Mouse (Mus musculus): Measurements from ENCODE around the gene Galnt2. TPM values are rescaled to one million over a fixed set of nuclear protein-coding genes. Genes with fewer than 3 reads are reported as not detected.

The Galnt2 gene
- polyA plus RNA-seq, 1 experiment from 2014 or later, result 57.6 TPM

GRCm38 (mm10) chr8:124275377-124276071, 44.3 kb downstream of the Galnt2 start:
- WGBS, result 95% methylated on average over 10 of the region's 10 CpGs
- ATAC-seq (ENCODE audit: insufficient number of reproducible peaks, insufficient read depth, low FRiP score, low read depth), result no peak
- H3K4me1 ChIP-seq (ENCODE audit: control insufficient read depth, insufficient read depth, low read length), result peaks cover 19% of the 10 kb centered on the region; the same call in 1 of the 2 replicates

GRCm38 (mm10) chr8:124277951-124278910, 47.0 kb downstream of the Galnt2 start:
- H3K4me3 ChIP-seq (ENCODE audit: low read depth, low read length), result no peak overlapping the region
- 73% methylated on average over 24 of the region's 24 CpGs for WGBS
- H3K9ac ChIP-seq (replicated peaks; ENCODE audit: low read depth, low read length), result no peak overlapping the region
- H3K27me3 ChIP-seq (ENCODE audit: control insufficient read depth, insufficient read depth, low read length), result no peaks in the 10 kb centered on the region
- peaks cover 20% of the 10 kb centered on the region for H3K4me1 ChIP-seq (ENCODE audit: control insufficient read depth, insufficient read depth, low read length)
- H3K27ac ChIP-seq (ENCODE audit: low read length), result peak overlapping the region; percentile 27; the same call in 1 of the 2 replicates
- no peak for ATAC-seq (ENCODE audit: insufficient number of reproducible peaks, insufficient read depth, low FRiP score, low read depth)
- H3K36me3 ChIP-seq (ENCODE audit: control insufficient read depth, insufficient read depth, low read length), result no peaks in the 10 kb centered on the region
- no peak overlapping the region for H3K4me2 ChIP-seq (replicated peaks; ENCODE audit: low read depth, low read length)
- H3K9me3 ChIP-seq (ENCODE audit: control insufficient read depth, low read depth, low read length), result no peaks in the 10 kb centered on the region

More at GRCm38 (mm10) chr8:124275377-124276071, 44.3 kb downstream of the Galnt2 start:
- Histone ChIP-seq H3K4me3 (ENCODE audit: low read depth, low read length) (no peak overlapping the region), H3K27me3 (ENCODE audit: control insufficient read depth, insufficient read depth, low read length) (no peaks in the 10 kb centered on the region), H3K9ac (replicated peaks; ENCODE audit: low read depth, low read length) (no peak overlapping the region), H3K4me2 (replicated peaks; ENCODE audit: low read depth, low read length) (no peak overlapping the region), H3K9me3 (ENCODE audit: control insufficient read depth, low read depth, low read length) (no peaks in the 10 kb centered on the region), H3K27ac (ENCODE audit: low read length) (no peak overlapping the region), H3K36me3 (ENCODE audit: control insufficient read depth, insufficient read depth, low read length) (no peaks in the 10 kb centered on the region)

GRCm38 (mm10) chr8:124278956-124279689, 47.9 kb downstream of the Galnt2 start:
- Histone ChIP-seq H3K27ac (ENCODE audit: low read length) (no peak overlapping the region; the same call in 1 of the 2 replicates), H3K4me3 (ENCODE audit: low read depth, low read length) (no peak overlapping the region), H3K4me1 (ENCODE audit: control insufficient read depth, insufficient read depth, low read length) (peaks cover 29% of the 10 kb centered on the region), H3K27me3 (ENCODE audit: control insufficient read depth, insufficient read depth, low read length) (no peaks in the 10 kb centered on the region), H3K36me3 (ENCODE audit: control insufficient read depth, insufficient read depth, low read length) (0 out of 2 replicates have a peak, but pooled peaks cover 3% of the 10 kb centered on the region), H3K9ac (replicated peaks; ENCODE audit: low read depth, low read length) (no peak overlapping the region), H3K4me2 (replicated peaks; ENCODE audit: low read depth, low read length) (no peak overlapping the region), H3K9me3 (ENCODE audit: control insufficient read depth, low read depth, low read length) (no peaks in the 10 kb centered on the region)
- ATAC-seq (ENCODE audit: insufficient number of reproducible peaks, insufficient read depth, low FRiP score, low read depth), result no peak
- WGBS, result 66% methylated on average over 7 of the region's 7 CpGs

GRCm38 (mm10) chr8:124279690-124279985, 48.4 kb downstream of the Galnt2 start:
- Histone ChIP-seq H3K4me1 (ENCODE audit: control insufficient read depth, insufficient read depth, low read length) (peaks cover 33% of the 10 kb centered on the region), H3K4me3 (ENCODE audit: low read depth, low read length) (no peak overlapping the region), H3K27me3 (ENCODE audit: control insufficient read depth, insufficient read depth, low read length) (no peaks in the 10 kb centered on the region), H3K27ac (ENCODE audit: low read length) (no peak overlapping the region), H3K36me3 (ENCODE audit: control insufficient read depth, insufficient read depth, low read length) (0 out of 2 replicates have a peak, but pooled peaks cover 3% of the 10 kb centered on the region), H3K9ac (replicated peaks; ENCODE audit: low read depth, low read length) (no peak overlapping the region), H3K4me2 (replicated peaks; ENCODE audit: low read depth, low read length) (no peak overlapping the region), H3K9me3 (ENCODE audit: control insufficient read depth, low read depth, low read length) (no peaks in the 10 kb centered on the region)
- WGBS, result 97% methylated on average over 5 of the region's 5 CpGs
- no peak for ATAC-seq (ENCODE audit: insufficient number of reproducible peaks, insufficient read depth, low FRiP score, low read depth)

GRCm38 (mm10) chr8:124281700-124282541, 50.7 kb downstream of the Galnt2 start:
- no peaks in the 10 kb centered on the region for H3K27me3 ChIP-seq (ENCODE audit: control insufficient read depth, insufficient read depth, low read length)
- no peaks in the 10 kb centered on the region for H3K9me3 ChIP-seq (ENCODE audit: control insufficient read depth, low read depth, low read length)
- H3K36me3 ChIP-seq (ENCODE audit: control insufficient read depth, insufficient read depth, low read length), result 0 out of 2 replicates have a peak, but pooled peaks cover 3% of the 10 kb centered on the region
- H3K4me1 ChIP-seq (ENCODE audit: control insufficient read depth, insufficient read depth, low read length), result peaks cover 49% of the 10 kb centered on the region
- H3K4me3 ChIP-seq (ENCODE audit: low read depth, low read length), result no peak overlapping the region
- H3K4me2 ChIP-seq (replicated peaks; ENCODE audit: low read depth, low read length), result no peak overlapping the region
- ATAC-seq (ENCODE audit: insufficient number of reproducible peaks, insufficient read depth, low FRiP score, low read depth), result no peak
- 75% methylated on average over 11 of the region's 11 CpGs for WGBS
- no peak overlapping the region for H3K9ac ChIP-seq (replicated peaks; ENCODE audit: low read depth, low read length)
- H3K27ac ChIP-seq (ENCODE audit: low read length), result no peak overlapping the region

GRCm38 (mm10) chr8:124282878-124283630, 51.9 kb downstream of the Galnt2 start:
- 0 out of 2 replicates have a peak, but pooled peaks cover 3% of the 10 kb centered on the region for H3K36me3 ChIP-seq (ENCODE audit: control insufficient read depth, insufficient read depth, low read length)
- no peaks in the 10 kb centered on the region for H3K27me3 ChIP-seq (ENCODE audit: control insufficient read depth, insufficient read depth, low read length)
- no peak overlapping the region for H3K4me3 ChIP-seq (ENCODE audit: low read depth, low read length)
- no peak overlapping the region for H3K4me2 ChIP-seq (replicated peaks; ENCODE audit: low read depth, low read length)
- peaks cover 49% of the 10 kb centered on the region for H3K4me1 ChIP-seq (ENCODE audit: control insufficient read depth, insufficient read depth, low read length)
- peak overlapping the region; percentile 57; the same call in 1 of the 2 replicates for H3K27ac ChIP-seq (ENCODE audit: low read length)
- WGBS, result 64% methylated on average over 12 of the region's 12 CpGs
- no peak for ATAC-seq (ENCODE audit: insufficient number of reproducible peaks, insufficient read depth, low FRiP score, low read depth)
- H3K9ac ChIP-seq (replicated peaks; ENCODE audit: low read depth, low read length), result no peak overlapping the region
- H3K9me3 ChIP-seq (ENCODE audit: control insufficient read depth, low read depth, low read length), result no peaks in the 10 kb centered on the region

GRCm38 (mm10) chr8:124283644-124284332, 52.6 kb downstream of the Galnt2 start:
- Histone ChIP-seq H3K27ac (ENCODE audit: low read length) (peak overlapping the region; percentile 57), H3K36me3 (ENCODE audit: control insufficient read depth, insufficient read depth, low read length) (0 out of 2 replicates have a peak, but pooled peaks cover 3% of the 10 kb centered on the region), H3K27me3 (ENCODE audit: control insufficient read depth, insufficient read depth, low read length) (no peaks in the 10 kb centered on the region), H3K4me1 (ENCODE audit: control insufficient read depth, insufficient read depth, low read length) (peaks cover 46% of the 10 kb centered on the region), H3K4me3 (ENCODE audit: low read depth, low read length) (no peak overlapping the region), H3K9ac (replicated peaks; ENCODE audit: low read depth, low read length) (no peak overlapping the region), H3K4me2 (replicated peaks; ENCODE audit: low read depth, low read length) (no peak overlapping the region), H3K9me3 (ENCODE audit: control insufficient read depth, low read depth, low read length) (no peaks in the 10 kb centered on the region)
- 52% methylated on average over 11 of the region's 11 CpGs for WGBS
- ATAC-seq (ENCODE audit: insufficient number of reproducible peaks, insufficient read depth, low FRiP score, low read depth), result no peak

Measured in stomach, embryonic 14.5 days (tissue).